Mouse (Mus musculus) lung, postnatal 36 days (tissue): ENCODE measurements around the gene Tcam1.

Experiments
- DNase-seq: peaks from one replicate; pipeline ENCODE4 v3.0.0; 2022; ENCODE audit warnings: mixed read lengths

Tcam1 gene

DNA sequence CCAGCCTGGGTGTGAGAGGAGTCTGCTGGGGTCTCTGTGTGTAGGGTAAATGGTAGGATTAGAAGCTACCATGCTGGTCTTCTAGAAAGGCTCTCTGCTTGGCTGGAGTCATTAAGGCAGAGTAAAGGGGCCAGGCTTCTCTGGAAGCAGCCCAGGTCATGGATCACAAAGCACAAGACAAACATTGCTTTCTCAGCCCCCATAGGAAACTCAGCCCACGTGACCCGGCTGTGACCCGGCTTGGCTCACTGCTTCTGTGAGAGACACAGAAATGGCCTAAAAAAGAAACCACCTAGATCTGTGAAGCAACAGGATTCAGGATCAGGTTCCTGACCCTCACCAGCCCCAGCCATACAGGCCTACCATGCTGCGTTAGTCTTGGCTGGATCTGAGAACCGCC, 48.4 kb downstream of the Tcam1 start:
- peak; percentile 51 for DNase-seq

DNA sequence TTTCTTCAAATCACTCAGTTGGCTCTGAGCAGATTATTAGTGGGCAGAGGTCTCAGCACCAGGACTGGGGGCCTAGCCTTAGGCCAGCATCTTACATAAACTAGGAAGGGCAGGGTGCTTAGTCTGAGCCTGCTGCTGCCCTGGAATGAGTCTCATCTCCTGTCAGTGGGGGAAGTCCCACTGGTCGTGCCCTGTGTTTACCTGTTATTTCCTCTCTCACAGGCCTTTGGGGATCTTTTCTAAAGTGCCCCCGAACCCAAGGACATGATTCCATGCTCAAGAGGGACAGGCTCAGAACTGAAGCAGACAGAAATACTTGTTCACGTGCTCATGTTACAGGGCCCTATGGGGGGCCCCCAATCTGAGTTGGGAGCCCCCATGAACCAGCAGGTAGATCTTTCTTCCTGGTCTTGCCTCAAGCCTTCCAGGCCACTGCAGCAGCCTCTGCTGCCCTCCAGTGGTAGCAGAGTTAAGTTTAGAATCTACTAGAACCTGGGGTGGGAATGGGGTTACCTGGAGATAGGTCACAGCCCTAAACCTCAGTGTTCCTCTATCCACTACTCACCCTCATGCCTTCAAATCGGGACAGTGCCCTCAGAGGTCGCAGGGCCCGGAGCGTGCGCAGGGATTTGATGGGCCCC, 49.2 kb downstream of the Tcam1 start:
- peak; percentile 89 for DNase-seq

DNA sequence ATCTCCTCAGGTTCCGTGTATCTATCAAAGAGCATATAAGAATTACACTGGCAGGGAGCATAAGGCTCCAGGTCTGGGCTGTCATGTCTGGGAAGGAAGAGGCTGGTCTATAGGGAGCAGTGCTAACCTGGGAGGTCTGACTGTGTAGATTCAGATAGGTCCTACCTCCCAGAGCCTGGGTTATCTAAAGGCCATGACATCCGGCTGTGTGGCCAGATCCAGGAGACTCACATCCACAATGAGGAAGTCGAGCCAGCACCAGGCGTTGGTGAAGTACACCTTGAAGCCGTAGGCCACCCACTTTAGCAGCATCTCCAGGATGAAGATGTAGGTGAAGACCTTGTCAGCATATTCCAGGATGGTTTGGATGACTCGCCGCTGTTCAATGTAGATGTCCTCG, 50.0 kb downstream of the Tcam1 start:
- DNase-seq = no peak

DNA sequence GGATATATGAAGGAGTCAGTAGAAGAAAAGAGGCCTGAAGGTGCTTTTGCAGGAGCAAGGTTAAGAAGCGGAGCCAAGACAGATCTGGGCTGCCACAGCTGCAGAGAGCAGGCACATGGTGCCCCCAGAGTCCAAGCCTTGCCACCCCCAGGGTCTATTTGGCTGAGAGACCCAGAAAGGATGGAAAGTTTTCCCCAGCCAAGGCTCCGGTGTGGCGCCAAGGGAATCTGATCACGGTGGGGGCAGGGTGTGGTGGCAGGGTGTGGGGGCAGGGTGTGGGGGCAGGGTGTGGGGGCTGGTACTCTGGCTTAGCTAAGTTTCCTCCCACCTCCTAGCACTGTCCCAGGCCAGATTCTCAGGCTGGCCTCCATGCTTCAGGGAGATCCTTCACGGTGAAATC, 52.0 kb downstream of the Tcam1 start:
- DNase-seq = no peak

DNA sequence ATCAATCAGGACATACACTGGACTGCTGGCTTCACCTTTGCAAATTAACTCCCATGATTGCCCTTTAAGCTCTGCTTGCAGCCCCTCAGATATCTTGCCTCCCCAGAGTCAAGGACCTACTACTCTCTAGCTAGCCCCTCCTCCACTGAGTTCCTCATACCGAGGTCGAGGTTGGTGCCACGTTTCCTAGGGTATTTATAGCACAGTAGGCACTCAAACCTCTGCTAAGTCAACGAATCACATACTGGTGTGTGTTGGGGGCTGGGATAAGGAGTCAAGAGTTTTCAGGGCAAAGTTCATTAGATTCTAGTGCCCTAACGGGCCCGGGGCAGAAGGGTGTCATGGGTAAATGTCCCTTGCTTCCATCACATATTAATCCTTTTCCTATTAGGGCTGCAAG, 52.7 kb downstream of the Tcam1 start:
- DNase-seq = peak; percentile 40

DNA sequence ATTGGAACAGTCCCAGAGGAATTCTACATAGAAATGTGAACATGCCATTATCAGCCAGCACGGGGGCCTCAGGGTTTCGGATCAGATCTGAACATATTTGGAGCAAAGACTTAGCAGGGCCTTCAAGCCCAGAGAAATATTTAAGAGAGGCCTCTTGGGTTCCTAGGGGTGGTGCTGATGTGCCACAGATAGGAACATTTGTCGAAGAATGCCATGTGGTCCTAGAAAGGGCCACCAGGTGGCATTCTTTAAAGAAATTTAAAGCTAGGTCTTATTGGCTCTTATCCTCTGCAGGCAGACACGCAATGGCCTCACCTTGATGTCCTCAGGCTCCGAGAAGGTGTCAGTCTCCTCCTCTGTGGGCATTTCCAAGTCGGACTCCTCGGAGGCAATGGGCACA, 53.2 kb downstream of the Tcam1 start:
- DNase-seq = peak; percentile 83

DNA sequence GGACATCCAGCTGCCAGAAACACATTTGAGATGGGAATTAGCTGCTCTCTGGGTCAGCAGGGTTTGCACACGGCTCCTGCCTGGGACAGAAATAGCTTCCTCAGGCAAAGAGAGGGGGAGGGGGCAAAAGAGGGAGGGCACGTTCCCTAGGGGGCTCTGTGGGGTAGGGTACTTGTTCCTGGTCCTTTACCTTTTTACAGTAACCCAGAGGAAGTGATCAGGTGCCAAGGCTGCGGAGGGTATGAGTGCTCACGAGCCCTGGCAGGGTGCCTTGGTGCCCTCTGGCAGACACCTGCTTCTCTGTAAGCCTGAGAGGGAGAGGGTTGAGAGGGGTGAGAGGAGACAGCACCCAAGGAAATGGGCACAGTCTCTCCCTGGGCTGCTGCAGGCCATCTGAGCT, 56.0 kb downstream of the Tcam1 start:
- peak; percentile 35 for DNase-seq

DNA sequence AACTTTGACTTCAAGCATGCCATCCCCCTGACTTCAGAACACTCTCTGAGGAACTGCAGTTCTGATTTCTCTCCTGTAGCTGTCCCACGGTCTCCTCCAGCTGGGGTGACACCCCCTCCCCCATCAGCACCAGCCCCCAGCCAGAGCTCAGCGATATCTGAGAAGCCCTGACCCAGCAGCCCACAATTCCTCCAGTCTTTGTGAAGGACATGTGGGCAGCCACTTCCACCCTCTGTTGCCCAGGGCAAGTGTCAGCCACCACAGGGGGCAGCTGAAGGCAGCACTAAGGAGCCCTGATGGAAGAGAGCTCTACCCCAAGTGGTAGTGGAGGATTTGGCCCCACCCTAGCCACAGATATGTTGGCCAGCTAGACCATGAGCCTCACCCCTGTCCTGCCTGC, 57.6 kb downstream of the Tcam1 start:
- DNase-seq = no peak

DNA sequence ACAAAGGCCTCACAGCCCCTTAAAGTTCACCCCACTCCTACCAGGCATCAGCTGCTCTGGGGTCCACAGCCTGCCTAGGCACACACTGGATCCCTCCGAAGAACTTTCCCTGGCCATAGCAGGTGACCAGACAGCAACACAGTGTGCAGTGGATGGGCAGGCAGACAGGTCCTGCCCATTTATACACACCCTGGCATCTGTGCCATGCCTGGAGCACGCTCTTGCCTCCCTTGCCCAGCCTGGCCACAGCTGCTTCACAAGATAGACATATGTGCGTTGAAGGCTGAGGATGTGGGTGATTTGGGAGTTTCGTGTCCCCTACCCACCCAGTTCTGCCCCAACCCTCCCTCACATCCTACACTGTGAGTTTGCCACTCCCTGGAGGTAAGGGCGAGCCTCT, 61.6 kb downstream of the Tcam1 start:
- DNase-seq = no peak
